Mouse (Mus musculus) layer of hippocampus, adult 2 months (tissue): ENCODE measurements around the gene Gsto2. TPM values are rescaled to one million over a fixed set of nuclear protein-coding genes. Genes with fewer than 3 reads are reported as not detected.

Experiments used
- DNase-seq, 2 experiments: peaks; one replicate each; pipeline ENCODE4 v3.0.0; 2022; ENCODE audit warnings: low spot score in 2 of 2
- H3K27ac ChIP-seq: fragments of 200-600 bp; 2 replicates; pipeline ENCODE4 v1.8.1; 2022
- H3K4me3 ChIP-seq: fragments of 200-600 bp; 2 replicates; pipeline ENCODE4 v1.8.1; 2022; ENCODE audit warnings: mild to moderate bottlenecking
- CTCF ChIP-seq: fragments of 200-600 bp; conservative IDR thresholded peaks from 2 replicates; pipeline ENCODE4 v1.8.1; 2022; ENCODE audit warnings: antibody characterized with exemption, mild to moderate bottlenecking, moderate library complexity
- total RNA-seq, 2 experiments: library from RNA; stranded (reverse); gene quantifications; 2 replicates each; pipeline ENCODE4 v1.2.3; 2021

Gsto2 gene
- total RNA-seq, 2 experiments from 2014 or later: 2.9 to 3.5 TPM

DNA sequence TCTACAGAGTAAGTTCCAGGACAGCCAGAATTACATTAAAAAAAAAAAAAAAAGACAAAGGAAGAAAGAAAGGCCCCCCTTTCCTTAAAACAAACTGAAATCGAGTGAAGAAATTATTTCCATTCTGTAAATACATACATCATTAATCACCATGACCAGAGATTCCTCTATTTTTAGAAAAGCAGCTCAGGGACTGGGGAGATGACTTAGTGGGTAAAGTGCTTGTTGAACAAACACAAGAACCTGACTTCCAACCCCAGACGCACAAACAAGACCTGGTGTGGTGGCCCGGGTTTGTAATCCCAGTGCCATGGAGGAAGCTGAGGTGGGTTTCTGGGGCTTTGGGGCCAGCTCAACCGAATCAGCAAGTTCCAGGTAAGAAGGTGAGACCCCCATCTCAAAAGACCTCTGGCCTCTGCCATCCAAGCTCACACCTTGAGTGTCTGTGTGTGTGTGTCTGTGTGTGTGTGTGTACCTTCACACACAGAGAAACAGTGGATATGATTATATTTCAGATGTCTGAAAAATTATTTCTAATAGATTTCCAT lies 2.4 kb downstream of the Gsto2 start:
- Histone ChIP-seq H3K27ac (no peak overlapping the region), H3K4me3 (no peak overlapping the region)
- no peak for DNase-seq
- no peak for TF ChIP-seq CTCF

GRCm38 (mm10) chr19:47868951-47869350 lies 3.6 kb downstream of the Gsto2 start:
- no peak overlapping the region for H3K4me3 ChIP-seq
- H3K27ac ChIP-seq: no peak overlapping the region
- DNase-seq: no peak
- TF ChIP-seq CTCF: no peak

- TF ChIP-seq CTCF: no peak
Observed at GRCm38 (mm10) chr19:47869516-47869915, 4.2 kb downstream of the Gsto2 start.

DNA sequence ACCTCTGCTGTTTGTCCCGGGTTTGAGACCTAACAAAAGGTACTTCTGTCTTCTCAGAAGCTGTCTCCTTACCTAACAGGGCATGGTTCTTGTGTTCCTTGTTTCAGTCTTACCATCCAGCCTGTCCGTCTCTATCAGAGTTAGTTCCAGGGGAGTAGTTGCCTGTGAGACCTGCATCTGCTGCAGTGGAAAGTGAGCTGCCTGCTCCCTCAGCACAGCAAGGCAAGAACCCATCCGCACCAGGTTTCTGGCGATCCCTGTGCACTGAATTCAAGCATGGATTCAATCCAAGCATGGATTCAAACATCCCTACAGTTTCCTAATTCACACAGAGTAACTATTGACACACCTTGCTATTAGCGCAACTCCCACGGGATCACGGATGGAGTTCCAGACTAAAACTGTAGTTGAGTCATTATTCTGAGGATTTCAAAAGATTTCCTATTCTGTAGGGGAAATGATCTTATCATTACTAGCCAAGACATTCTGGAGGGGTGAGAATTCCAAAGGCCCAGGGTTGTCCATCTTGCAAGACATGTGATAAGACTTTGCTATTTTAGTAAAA lies 4.8 kb downstream of the Gsto2 start:
- no peak for TF ChIP-seq CTCF
- H3K4me3 ChIP-seq: no peak overlapping the region
- no peak for DNase-seq
- H3K27ac ChIP-seq: no peak overlapping the region

More at GRCm38 (mm10) chr19:47869516-47869915, 4.2 kb downstream of the Gsto2 start:
- no peak overlapping the region for H3K4me3 ChIP-seq
- no peak overlapping the region for H3K27ac ChIP-seq
- no peak for DNase-seq

- DNase-seq: no peak
- H3K27ac ChIP-seq: no peak overlapping the region
- peak; percentile 67 for TF ChIP-seq CTCF
- H3K4me3 ChIP-seq: no peak overlapping the region
Observed at GRCm38 (mm10) chr19:47871515-47871914, 6.2 kb downstream of the Gsto2 start.

GRCm38 (mm10) chr19:47876252-47876651 lies 10.9 kb downstream of the Gsto2 start:
- Histone ChIP-seq H3K4me3 (no peak overlapping the region), H3K27ac (no peak overlapping the region)
- no peak for DNase-seq
- no peak for TF ChIP-seq CTCF

DNA sequence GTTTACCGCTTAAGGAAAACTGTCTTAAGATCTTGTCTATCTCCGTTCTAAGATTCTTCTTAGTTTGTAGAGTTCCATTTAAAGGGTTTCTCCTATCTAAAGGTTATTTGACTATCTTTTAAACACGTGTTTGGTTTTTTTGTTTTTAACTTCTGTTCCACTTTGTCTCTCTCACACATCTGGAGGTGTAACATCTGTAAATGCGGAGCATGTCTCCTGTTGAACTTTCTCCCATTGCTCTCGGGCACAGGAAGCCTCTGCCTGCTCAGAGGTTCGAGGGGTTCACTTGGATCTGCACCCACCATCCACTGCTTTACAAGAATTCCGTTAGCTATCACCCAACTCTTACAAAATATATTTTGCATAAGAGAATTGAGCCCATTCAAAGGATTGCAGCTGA lies 16.2 kb downstream of the Gsto2 start:
- no peak overlapping the region for H3K27ac ChIP-seq
- DNase-seq: no peak
- H3K4me3 ChIP-seq: no peak overlapping the region
- no peak for TF ChIP-seq CTCF

DNA sequence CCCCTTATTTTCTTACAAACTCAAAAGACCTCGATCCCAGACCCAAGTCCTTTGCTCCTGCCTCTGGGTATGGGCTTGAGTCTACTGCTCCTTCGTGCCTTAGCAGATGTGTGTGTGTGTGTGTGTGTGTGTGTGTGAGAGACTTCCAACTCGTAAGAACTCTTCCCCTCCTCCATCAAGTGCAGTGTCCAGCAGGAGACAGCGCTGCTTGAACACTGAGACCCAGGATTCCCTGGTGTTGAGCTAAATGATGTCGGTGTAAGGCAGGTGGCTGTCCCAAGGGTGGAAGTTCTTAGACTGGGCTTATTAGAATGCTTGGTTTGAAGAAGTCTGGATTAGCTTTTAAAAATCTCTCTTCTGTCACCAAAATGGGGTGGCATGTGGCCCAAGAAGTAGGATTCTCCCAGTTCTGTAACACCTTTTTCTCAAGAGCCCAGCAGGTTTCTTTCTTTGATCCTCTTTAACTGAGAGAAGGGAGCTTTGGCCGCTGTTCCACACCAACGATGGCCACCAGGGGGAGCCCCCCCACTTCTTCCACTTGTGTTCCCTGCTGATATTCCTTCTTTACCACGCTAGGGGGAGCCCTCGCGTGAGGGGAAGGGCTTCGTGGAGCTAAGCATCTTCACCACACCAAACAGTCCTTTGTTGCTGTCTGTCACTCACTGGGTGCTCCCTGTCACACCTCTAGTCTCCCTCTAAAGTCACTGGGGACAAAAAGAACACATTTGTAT lies 17.0 kb downstream of the Gsto2 start:
- TF ChIP-seq CTCF: peak; percentile 99
- Histone ChIP-seq H3K27ac (no peak overlapping the region), H3K4me3 (no peak overlapping the region)
- peak; percentile 69 to 88 for DNase-seq

- no peak overlapping the region for H3K27ac ChIP-seq
- no peak for DNase-seq
- no peak for TF ChIP-seq CTCF
- H3K4me3 ChIP-seq: no peak overlapping the region
Observed at GRCm38 (mm10) chr19:47882882-47883254, 17.5 kb downstream of the Gsto2 start.

DNA sequence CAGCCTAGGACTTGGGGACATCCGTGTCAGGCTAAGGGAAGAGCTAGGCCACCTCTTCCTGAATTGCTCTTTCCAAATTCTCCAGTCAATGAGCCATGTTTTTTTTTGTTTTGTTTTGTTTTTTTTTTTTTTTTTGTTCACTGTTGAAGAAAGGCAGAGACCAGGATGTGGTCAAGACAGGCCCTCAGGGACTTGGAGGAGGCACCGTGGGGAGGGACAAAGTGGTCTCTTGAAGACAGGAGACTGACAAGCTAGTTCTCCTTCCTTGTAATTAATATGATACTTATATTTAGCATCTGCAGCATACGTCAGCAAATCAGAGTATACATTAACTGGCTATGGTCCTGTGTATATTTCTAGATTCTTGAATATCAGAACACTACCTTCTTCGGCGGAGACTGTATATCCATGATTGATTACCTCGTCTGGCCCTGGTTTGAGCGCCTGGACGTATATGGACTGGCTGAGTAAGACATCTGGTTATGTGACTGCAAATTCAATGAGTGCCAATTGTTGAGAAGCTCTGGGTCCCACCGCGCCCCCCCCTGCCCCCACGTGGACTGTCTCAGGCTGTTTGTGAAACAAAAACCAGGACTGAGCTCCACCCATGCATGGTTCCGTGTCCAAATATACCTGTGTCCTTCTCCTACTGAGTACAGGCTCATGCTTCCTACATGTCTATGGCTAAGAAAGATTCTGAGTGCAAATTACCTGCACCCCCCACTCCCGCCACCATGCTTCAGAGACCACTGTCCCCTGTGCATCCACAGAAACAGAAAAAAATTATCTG lies 19.2 kb downstream of the Gsto2 start:
- DNase-seq: no peak
- TF ChIP-seq CTCF: no peak
- Histone ChIP-seq H3K4me3 (no peak overlapping the region), H3K27ac (no peak overlapping the region)

DNA sequence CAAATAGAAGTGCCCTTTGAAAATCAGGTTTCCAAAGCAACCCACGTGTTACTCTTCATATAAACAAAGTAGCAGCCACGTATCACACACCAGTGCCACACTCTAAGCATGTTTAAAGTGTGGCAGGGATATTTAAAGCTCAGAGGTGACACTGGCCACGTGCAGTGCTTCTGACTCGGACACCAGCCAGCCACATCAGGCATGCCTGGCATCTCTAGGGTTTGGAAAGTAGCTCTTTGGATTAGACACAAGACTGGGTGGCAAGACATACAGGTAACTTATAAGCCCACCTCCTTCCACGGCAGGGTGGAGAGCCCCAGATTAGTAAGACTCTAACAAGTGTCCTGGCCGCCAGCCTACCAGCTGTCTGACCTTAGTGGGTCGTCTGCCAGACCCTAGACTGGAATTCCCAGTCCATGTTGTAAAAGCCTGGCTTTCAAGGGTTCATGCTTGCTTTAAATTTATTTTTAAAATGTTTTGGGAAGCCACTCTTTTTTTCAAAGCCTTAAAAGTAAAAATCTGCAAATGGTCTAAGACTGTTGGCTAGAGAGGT lies 19.9 kb downstream of the Gsto2 start:
- Histone ChIP-seq H3K27ac (no peak overlapping the region), H3K4me3 (no peak overlapping the region)
- no peak for DNase-seq
- TF ChIP-seq CTCF: no peak

DNA sequence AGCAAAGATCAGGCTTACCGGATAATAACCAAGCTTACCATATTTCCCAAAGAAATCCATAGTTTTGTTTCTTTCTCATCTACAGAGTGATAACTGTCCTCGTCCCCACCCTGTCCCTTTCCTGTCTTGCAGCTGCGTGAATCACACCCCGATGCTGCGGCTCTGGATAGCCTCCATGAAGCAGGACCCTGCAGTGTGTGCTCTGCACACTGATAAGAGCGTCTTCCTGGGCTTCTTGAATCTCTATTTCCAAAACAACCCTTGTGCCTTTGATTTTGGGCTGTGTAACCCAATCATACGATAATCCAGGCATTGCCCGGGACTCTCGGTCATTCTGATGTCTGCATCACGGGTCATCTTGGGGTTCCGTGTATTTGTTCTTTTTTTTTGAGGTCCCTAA lies 20.6 kb downstream of the Gsto2 start:
- DNase-seq: no peak
- Histone ChIP-seq H3K27ac (no peak overlapping the region), H3K4me3 (no peak overlapping the region)
- no peak for TF ChIP-seq CTCF

DNA sequence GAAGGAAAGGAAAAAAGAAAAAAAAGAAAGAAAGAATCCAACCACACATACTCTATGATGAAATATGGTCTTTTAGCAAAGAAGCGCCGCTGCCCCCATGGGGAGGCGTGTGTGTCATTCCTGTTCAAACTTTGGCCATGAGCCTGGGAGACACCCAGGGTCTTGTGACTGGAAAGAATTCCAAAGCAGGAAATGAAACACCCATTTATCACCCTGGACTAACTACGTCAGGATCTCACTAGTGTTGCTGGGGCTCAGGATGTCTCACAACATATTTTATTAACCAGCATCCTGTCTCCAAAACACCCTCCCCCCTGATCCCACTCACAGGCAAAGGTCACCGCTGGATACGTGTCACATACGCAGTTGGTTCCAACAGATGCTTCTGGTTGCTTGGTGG lies 21.3 kb downstream of the Gsto2 start:
- DNase-seq: no peak
- TF ChIP-seq CTCF: no peak

More for the DNA sequence above, 21.3 kb downstream of the Gsto2 start:
- H3K4me3 ChIP-seq: no peak overlapping the region
- H3K27ac ChIP-seq: no peak overlapping the region
